Mouse (Mus musculus) erythroblast, embryonic 14.5 days (primary cell): ENCODE measurements around the gene Abhd14b. TPM values are rescaled to one million over a fixed set of nuclear protein-coding genes. Genes with fewer than 3 reads are reported as not detected.

Experiments used
- H3K27me3 ChIP-seq: 2 replicates; pipeline ENCODE4 v1.6.1; 2012; ENCODE audit warnings: inconsistent platforms; ENCODE audit not compliant: control insufficient read depth
- H3K36me3 ChIP-seq: 2 replicates; pipeline ENCODE4 v1.6.1; 2012; ENCODE audit warnings: mild to moderate bottlenecking, inconsistent platforms; ENCODE audit not compliant: control insufficient read depth
- H3K4me1 ChIP-seq: 2 replicates; pipeline ENCODE4 v1.6.1; 2012; ENCODE audit warnings: inconsistent platforms; ENCODE audit not compliant: control insufficient read depth
- H3K4me3 ChIP-seq: replicated peaks from 2 replicates; pipeline ENCODE3; 2012; ENCODE audit warnings: moderate library complexity, mild to moderate bottlenecking, inconsistent platforms
- H3K9me3 ChIP-seq: 2 replicates; pipeline ENCODE4 v1.6.1; 2012; ENCODE audit warnings: low read length, inconsistent platforms, mixed read lengths; ENCODE audit not compliant: control insufficient read depth
- GATA1 ChIP-seq: IDR thresholded peaks from 2 replicates; pipeline ENCODE4 v1.6.1; 2012; ENCODE audit warnings: low read length, inconsistent platforms, mixed read lengths
- TAL1 ChIP-seq: IDR thresholded peaks from 3 replicates; pipeline ENCODE4 v1.6.1; 2012; ENCODE audit warnings: low read length, inconsistent platforms, mixed read lengths
- polyA plus RNA-seq: library from polyadenylated mRNA; stranded (reverse); fragments of >175 nt; gene quantifications from 2 replicates; pipeline ENCODE4 v1.2.3, GENCODE M21; 2012

The Abhd14b gene
- 0.07 TPM in 1 of 2 replicates, not detected in the other for polyA plus RNA-seq

GRCm38 (mm10) chr9:106447348-106447747, at the start of gene Abhd14b, which contains the start of gene Abhd14a:
TSS of gene Abhd14b (plus strand) at chr9:106447459.
TSS of gene Abhd14a (minus strand) at chr9:106447678.
- Histone ChIP-seq H3K36me3 (no peaks in the 10 kb centered on the region), H3K4me1 (peaks cover 28% of the 10 kb centered on the region), H3K27me3 (peaks cover 21% of the 10 kb centered on the region), H3K4me3 (peak within 1 kb of the TSS; percentile 63), H3K9me3 (no peaks in the 10 kb centered on the region)
- no peak for TF ChIP-seq GATA1
- TF ChIP-seq TAL1, result no peak

- peaks cover 52% of the 10 kb centered on the region for H3K4me1 ChIP-seq
- TF ChIP-seq GATA1 (no peak), TAL1 (no peak)
- H3K4me3 ChIP-seq, result no peak overlapping the region
- H3K9me3 ChIP-seq, result no peaks in the 10 kb centered on the region
- H3K36me3 ChIP-seq, result no peaks in the 10 kb centered on the region
- H3K27me3 ChIP-seq, result peaks cover 2% of the 10 kb centered on the region; the same call in 1 of the 2 replicates
Observed at GRCm38 (mm10) chr9:106397733-106398132, 49.5 kb upstream of the Abhd14b start.

GRCm38 (mm10) chr9:106398667-106399311, 48.5 kb upstream of the Abhd14b start:
- Histone ChIP-seq H3K4me1 (peaks cover 59% of the 10 kb centered on the region), H3K36me3 (no peaks in the 10 kb centered on the region), H3K4me3 (peak overlapping the region; percentile 45), H3K27me3 (peaks cover 2% of the 10 kb centered on the region; the same call in 1 of the 2 replicates), H3K9me3 (no peaks in the 10 kb centered on the region)
- peak; percentile 50; the same call in 1 of the 2 replicates for TF ChIP-seq GATA1
- peak; percentile 51; the same call in 1 of the 3 replicates for TF ChIP-seq TAL1

- peaks cover 2% of the 10 kb centered on the region; the same call in 1 of the 2 replicates for H3K27me3 ChIP-seq
- H3K4me3 ChIP-seq, result no peak overlapping the region
- no peaks in the 10 kb centered on the region for H3K9me3 ChIP-seq
- peaks cover 59% of the 10 kb centered on the region for H3K4me1 ChIP-seq
- TF ChIP-seq TAL1 (no peak), GATA1 (no peak)
- H3K36me3 ChIP-seq, result no peaks in the 10 kb centered on the region
Observed at GRCm38 (mm10) chr9:106399808-106400207, 47.5 kb upstream of the Abhd14b start.

- peaks cover 6% of the 10 kb centered on the region for H3K27me3 ChIP-seq
- H3K4me3 ChIP-seq, result no peak overlapping the region
- no peak for TF ChIP-seq GATA1
- TF ChIP-seq TAL1, result no peak
- H3K9me3 ChIP-seq, result no peaks in the 10 kb centered on the region
- H3K36me3 ChIP-seq, result no peaks in the 10 kb centered on the region
- peaks cover 55% of the 10 kb centered on the region for H3K4me1 ChIP-seq
Observed at GRCm38 (mm10) chr9:106402149-106402548, 45.1 kb upstream of the Abhd14b start.

GRCm38 (mm10) chr9:106402607-106403375, 44.5 kb upstream of the Abhd14b start:
- H3K4me1 ChIP-seq, result peaks cover 50% of the 10 kb centered on the region
- H3K36me3 ChIP-seq, result no peaks in the 10 kb centered on the region
- H3K4me3 ChIP-seq, result no peak overlapping the region
- H3K27me3 ChIP-seq, result peaks cover 6% of the 10 kb centered on the region
- H3K9me3 ChIP-seq, result no peaks in the 10 kb centered on the region
- no peak for TF ChIP-seq GATA1
- TF ChIP-seq TAL1, result no peak

- TF ChIP-seq GATA1 (no peak), TAL1 (no peak)
- Histone ChIP-seq H3K27me3 (peaks cover 6% of the 10 kb centered on the region), H3K4me3 (no peak overlapping the region), H3K9me3 (peaks cover 3% of the 10 kb centered on the region; the same call in 1 of the 2 replicates), H3K4me1 (peaks cover 28% of the 10 kb centered on the region), H3K36me3 (no peaks in the 10 kb centered on the region)
Observed at GRCm38 (mm10) chr9:106405275-106405674, 42.0 kb upstream of the Abhd14b start.

- no peak for TF ChIP-seq GATA1
- no peak for TF ChIP-seq TAL1
- Histone ChIP-seq H3K4me1 (peaks cover 22% of the 10 kb centered on the region), H3K27me3 (peaks cover 4% of the 10 kb centered on the region; the same call in 1 of the 2 replicates), H3K36me3 (no peaks in the 10 kb centered on the region), H3K9me3 (peaks cover 3% of the 10 kb centered on the region; the same call in 1 of the 2 replicates), H3K4me3 (no peak overlapping the region)
Observed at GRCm38 (mm10) chr9:106406443-106407078, 40.7 kb upstream of the Abhd14b start.

GRCm38 (mm10) chr9:106409096-106409495, 38.2 kb upstream of the Abhd14b start:
- peaks cover 5% of the 10 kb centered on the region for H3K4me1 ChIP-seq
- no peaks in the 10 kb centered on the region for H3K36me3 ChIP-seq
- H3K4me3 ChIP-seq, result no peak overlapping the region
- TF ChIP-seq GATA1, result no peak
- TF ChIP-seq TAL1, result no peak
- peaks cover 3% of the 10 kb centered on the region; the same call in 1 of the 2 replicates for H3K9me3 ChIP-seq
- peaks cover 4% of the 10 kb centered on the region; the same call in 1 of the 2 replicates for H3K27me3 ChIP-seq
